Mouse (Mus musculus): ENCODE results near the gene Cacna2d3.

DNA sequence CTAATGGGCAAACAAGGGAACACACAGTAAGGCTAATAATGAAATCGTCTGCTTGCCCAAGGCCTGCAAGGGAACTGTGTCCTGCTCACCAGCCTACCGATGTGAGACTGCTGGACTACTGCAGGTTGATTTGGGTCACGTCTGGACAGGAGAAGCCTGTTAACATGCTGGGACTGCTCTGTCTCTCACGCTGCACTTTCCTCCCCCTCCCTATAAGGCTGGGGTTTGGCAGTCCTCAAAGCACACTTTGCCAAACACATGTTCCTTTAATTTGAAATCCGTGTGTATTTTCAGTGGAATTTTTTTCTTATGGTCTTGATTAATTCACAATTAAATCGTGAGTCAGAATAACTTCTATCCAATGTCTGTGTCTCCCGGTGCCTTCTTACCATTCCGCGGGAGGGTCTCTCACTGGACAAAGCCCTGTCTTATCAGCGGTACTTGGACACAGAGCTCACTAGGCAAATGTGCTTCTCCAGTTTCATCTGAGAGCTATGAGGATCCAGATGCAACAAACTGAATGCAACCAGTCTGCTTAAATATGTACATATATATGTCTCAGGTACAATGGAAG lies 584.6 kb downstream of the Cacna2d3 start:
- no peak for TF ChIP-seq CTCF (IDR thresholded peaks at IDR 0.05; ENCODE audit: insufficient read depth, low read depth, low read length)
- no peak for TF ChIP-seq POLR2A (IDR thresholded peaks at IDR 0.05; ENCODE audit: insufficient read depth, low read depth, low read length)

Data from olfactory bulb, adult 2 months (tissue).